Mouse (Mus musculus): ENCODE measurements at regions not wholly inside any gene's neighbourhood (a gene's known extent, or its start where the extent isn't known, plus 50 kb on each side); places are given as distances from the start of the nearest gene placed in this dataset.
"Not testable (repeated sequence)": the region's sequence is repeated elsewhere in the genome, so short reads cannot be mapped to it uniquely, and the experiment has no call there.

GRCm38 (mm10) chr15:62267536-62267935, 1344.7 kb upstream of the A1bg start:
- no peak for DNase-seq

DNA sequence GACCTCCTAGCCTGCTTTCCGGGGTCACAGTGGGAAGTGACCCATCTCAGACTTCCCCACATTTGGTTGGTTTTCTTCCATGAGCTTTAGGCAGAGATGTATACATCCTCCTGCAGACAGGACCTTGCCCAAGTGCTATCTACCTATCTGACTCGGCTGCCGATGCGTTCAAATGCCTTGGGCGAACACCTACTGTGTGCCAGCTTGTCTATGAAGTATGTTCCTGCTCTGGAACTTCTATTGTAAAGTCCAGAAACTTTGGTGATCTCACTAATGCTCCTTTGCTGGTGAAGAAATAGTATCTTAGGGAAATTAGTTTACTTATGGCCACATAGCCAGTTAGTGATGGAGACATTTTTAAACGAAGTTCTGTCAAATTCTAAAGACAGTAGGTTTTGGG, 1343.2 kb upstream of the A1bg start:
- DNase-seq: no peak

DNA sequence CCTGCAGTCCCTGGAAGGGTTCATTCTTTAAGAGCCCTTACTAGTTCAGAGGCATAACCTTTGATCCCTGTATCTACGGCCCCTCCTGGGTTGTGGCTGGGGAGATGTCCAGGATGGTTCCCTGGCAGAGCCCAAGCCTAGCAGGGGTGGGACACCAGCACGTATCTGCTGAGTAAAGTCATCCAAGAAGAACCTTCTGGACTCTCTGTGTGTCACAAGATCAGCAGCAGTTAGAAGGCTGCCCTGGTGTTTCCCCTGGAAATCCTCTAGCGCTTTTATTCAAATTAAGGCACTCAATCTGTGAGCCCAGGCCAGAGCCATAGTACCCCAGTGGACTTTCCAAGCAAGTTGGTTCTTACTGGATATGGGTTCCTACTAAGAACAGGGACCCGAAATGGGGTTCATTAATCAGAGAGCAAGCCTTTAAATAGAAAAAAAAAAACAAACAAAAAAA, 1342.7 kb upstream of the A1bg start:
- DNase-seq: no peak

GRCm38 (mm10) chr15:62264966-62265365, 1342.2 kb upstream of the A1bg start:
- DNase-seq: no peak

- no peak for DNase-seq
Observed at GRCm38 (mm10) chr15:62264183-62264582, 1341.4 kb upstream of the A1bg start.

- DNase-seq: no peak
Observed at GRCm38 (mm10) chr15:62262487-62262886, 1339.7 kb upstream of the A1bg start.

GRCm38 (mm10) chr15:62261520-62261919, 1338.7 kb upstream of the A1bg start:
- DNase-seq: no peak

GRCm38 (mm10) chr15:62258611-62259010, 1335.8 kb upstream of the A1bg start:
- no peak for DNase-seq

- peak; percentile 3 to 22 for DNase-seq
Observed at GRCm38 (mm10) chr15:62257955-62258354, 1335.1 kb upstream of the A1bg start.

- DNase-seq: no peak
Observed at GRCm38 (mm10) chr15:62257110-62257667, 1334.4 kb upstream of the A1bg start.

DNA sequence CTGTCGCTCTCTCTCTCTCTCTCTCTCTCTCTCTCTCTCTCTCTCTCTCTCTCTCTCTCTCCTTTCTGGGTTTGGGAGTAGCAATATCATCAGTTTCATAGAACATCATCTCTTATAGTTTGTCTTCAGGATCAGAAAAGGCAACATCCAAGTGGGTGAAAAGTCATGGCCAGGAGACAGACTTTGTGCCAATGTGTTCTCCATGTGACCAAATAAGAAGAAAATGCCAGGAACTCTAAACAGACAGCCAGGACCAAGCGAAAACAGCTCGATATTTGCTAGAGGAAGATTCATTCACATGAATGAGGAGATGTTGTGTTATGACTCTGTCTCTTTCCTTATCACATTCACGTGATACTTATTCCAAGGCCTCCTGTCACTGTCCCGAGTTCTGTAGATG, 1332.8 kb upstream of the A1bg start:
- DNase-seq: no peak

- no peak for DNase-seq
Observed at GRCm38 (mm10) chr15:62253724-62254123, 1330.9 kb upstream of the A1bg start.

DNA sequence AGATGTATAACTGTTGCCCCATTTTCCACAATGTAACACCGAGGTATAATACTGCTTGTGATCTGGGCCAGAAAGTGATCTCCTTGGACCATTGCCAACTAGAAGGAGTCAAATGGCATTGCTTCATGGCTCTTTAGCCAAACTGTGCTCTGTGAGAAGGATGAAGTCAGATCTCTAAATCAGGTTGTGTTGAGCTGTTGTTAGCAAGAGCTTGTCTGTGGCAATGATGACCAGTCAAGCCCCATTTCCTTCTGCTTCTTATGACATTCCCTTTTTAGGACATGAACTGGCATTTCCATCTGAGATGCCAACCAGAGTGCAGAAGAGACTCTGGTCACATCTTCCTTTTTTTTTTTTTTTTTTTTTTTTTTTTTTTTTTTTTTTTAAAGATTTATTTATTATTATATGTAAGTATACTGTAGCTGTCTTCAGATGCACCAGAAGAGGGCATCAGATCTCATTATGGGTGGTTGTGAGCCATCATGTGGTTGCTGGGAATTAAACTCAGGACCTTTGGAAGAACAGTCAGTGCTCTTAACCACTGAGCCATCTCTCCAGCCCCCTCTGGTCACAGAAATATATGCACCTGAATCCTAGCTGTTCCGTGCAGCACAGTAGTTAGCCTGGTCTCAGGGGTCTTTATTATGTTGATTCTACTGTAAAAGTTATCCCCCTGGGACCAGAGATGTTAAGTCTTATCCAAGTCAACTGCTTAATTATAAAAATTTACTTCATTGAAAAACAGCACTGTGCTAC, 1329.4 kb upstream of the A1bg start:
- not testable (repeated sequence) for DNase-seq

DNA sequence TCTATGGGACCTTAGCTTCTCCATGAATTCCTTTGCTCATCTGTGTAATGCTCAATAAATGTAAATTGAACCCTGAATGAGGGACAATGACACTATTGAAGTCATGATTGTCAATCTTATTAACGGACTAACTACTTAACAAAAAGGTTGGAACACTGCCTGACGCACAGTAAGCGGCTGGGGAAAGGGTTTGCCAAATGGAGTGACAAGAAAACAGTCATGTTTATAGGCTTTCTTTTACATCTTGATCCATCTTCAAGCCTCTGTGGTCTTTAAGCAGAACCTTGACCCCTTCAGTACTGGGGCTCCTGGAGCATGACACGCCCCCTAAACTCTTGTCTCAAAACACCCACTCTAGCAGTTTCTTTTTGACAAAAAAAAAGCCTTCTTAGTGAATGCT, 1326.6 kb upstream of the A1bg start:
- no peak for DNase-seq

GRCm38 (mm10) chr15:62246561-62247079, 1323.8 kb upstream of the A1bg start:
- DNase-seq: no peak

DNA sequence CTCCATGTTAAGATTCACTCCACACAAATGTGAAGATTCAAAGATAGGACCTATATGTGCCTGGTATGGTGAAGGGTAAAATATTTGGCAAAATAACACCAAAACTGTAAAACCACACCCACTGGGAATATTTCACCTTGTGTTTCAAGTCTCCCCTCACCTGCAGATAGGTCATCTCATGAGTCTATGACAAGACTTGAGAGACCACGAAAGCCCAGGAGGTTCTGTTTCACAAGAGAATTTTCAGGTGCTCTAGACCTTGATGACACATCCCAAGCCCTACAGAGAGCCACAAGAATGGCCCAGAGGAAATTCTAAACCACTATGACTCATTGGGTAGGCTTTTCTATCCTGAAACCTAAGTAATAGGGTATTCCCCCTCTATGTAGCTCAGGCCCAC, 1322.4 kb upstream of the A1bg start:
- no peak for DNase-seq

- no peak for DNase-seq
Observed at GRCm38 (mm10) chr15:62244819-62245218, 1322.0 kb upstream of the A1bg start.

- DNase-seq: no peak
Observed at GRCm38 (mm10) chr15:62240031-62240430, 1317.2 kb upstream of the A1bg start.

- no peak for DNase-seq
Observed at GRCm38 (mm10) chr15:62238503-62239045, 1315.8 kb upstream of the A1bg start.

GRCm38 (mm10) chr15:62236056-62236455, 1313.2 kb upstream of the A1bg start:
- no peak for DNase-seq

GRCm38 (mm10) chr15:62234182-62234760, 1311.5 kb upstream of the A1bg start:
- no peak for DNase-seq

- DNase-seq: no peak
Observed at GRCm38 (mm10) chr15:62233154-62233553, 1310.3 kb upstream of the A1bg start.

DNA sequence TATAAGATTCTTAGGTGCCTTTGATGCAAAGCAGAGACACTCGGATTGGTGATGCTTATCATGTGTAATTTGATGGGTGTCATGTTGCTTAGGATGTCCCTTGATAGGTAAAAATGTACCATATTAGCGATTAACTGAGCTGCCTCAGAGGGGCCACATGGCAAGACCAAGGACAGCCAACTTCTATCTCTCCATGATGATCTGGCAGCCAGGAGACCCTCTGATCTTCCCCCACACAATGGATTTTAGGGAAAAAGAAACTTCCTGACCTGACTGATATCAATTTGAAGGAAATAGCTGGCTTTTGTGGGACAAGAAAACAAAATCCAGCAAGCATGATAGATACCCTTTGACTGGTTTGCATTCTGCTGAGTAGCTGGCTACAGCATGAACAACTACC, 1308.9 kb upstream of the A1bg start:
- DNase-seq: no peak

DNA sequence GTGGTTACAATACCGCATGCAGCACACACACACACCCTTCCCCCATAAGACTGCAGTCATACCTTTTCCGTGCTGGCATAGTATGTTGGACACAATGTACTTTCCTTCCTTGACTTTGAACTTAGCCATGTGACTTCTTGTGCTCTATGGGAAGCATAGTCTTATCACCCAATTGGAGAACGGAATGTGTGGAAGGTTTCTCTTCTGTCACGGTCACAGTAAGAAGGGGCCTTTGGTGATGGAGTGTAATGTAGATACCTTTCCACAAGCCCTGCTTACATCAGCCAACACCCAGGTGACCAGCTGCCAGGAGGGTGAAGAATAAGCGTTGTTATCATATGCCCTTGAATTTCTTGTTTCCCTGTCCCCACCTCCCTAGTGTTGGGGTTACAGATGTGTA, 1308.0 kb upstream of the A1bg start:
- no peak for DNase-seq

Measured in cerebellum, adult 18-20 months (tissue).